Mouse (Mus musculus): ENCODE results near the gene Trim44. TPM values are rescaled to one million over a fixed set of nuclear protein-coding genes. Genes with fewer than 3 reads are reported as not detected.

Gene Trim44
- total RNA-seq, 1 experiment from 2014 or later: 73.7 TPM

DNA sequence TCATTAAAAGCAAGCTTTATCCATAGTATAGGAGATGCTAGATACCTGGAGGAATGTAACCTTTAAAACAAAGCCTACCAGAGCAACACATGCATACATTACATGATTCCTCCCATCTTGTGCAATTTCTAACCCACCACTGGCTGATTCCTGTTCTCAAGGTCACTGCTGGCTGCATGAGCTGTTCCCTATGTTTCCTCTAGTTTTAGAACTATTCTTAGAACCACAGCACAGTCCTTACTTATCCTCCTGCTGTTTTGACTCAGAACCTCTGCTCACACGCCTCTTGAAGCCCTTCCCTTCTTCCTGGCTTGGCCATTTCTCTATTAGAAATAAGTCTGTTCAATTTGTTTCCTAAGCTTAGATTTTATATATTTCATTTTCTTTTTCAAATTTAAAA lies 28.7 kb downstream of the Trim44 start:
- no peak for ATAC-seq (replicated peaks in 1 of 2; ENCODE audit: insufficient read depth in 1 of 2, low FRiP score in 2 of 2, low TSS enrichment in 1 of 2, low read depth in 1 of 2, poor library complexity in 2 of 2, severe bottlenecking in 2 of 2)

DNA sequence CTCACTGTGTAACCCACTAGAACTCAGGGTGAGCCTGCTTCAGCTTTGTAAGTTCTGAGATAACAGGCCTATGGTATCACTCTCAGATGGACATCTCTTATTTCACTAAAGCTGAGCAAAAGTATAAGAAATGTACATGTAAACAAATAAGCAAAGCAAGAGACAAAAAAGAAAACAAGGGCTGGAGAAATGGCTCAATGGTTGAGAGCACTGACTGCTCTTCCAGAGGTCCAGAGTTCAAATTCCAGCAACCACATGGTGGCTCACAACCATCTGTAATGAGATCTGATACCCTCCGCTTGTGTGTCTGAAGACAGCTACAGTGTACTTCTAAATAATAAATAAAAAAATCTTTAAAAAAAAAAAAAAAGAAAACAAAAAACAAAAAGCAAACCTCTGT lies 29.2 kb downstream of the Trim44 start:
- no peak for ATAC-seq (replicated peaks in 1 of 2; ENCODE audit: insufficient read depth in 1 of 2, low FRiP score in 2 of 2, low TSS enrichment in 1 of 2, low read depth in 1 of 2, poor library complexity in 2 of 2, severe bottlenecking in 2 of 2)

DNA sequence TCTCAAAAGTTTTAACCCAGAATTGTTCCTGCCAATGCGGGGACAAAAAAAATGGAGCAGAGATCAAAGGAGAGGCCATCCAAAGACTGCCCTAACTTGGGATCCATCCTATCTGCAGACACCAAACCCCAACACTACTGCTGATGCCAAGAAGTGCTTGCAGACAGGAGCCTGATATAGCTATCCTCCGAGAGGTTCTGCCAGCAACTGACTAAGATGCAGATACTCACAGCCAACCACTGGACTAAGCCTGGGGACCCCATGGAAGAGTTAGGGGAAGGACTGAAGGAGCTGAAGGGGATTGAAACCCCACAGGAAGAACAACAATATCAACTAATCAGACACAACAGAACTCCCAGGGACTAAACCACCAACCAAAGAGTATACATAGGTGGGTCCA lies 30.3 kb downstream of the Trim44 start:
- no peak for ATAC-seq (replicated peaks in 1 of 2; ENCODE audit: insufficient read depth in 1 of 2, low FRiP score in 2 of 2, low TSS enrichment in 1 of 2, low read depth in 1 of 2, poor library complexity in 2 of 2, severe bottlenecking in 2 of 2)

DNA sequence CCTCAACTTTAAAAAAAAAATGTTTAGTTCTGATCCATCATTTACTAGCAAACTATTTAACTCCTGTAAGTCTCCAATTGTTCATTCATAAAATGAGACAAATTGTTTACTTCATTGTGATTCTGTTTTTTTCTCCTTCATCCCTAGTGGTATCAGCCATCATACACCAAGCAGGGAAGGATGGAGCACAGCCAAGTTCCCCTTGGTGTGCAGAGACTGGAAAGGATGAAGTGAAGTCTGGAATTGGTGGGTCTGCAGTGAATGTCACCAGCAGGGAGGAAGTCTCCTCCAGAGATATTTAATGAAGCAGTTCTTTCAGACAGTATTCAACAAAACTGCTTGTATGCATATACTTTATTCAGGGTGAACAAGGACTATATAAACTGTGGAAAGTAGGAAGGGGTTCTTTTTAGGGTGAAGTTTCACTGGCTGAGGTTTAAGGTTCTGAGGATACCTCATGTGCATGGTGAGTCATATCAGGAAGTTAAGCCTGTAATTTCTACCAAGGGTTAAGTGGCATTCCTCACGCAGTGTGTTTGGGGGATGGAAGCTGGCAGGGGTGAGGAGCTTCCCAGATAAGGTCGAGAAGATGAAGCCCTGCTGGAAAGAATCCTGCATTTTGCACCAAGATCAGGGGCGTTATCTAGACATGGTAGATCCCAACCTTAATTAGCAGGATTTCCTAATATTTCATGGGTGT lies 34.1 kb downstream of the Trim44 start:
- no peak for ATAC-seq (replicated peaks in 1 of 2; ENCODE audit: insufficient read depth in 1 of 2, low FRiP score in 2 of 2, low TSS enrichment in 1 of 2, low read depth in 1 of 2, poor library complexity in 2 of 2, severe bottlenecking in 2 of 2)

DNA sequence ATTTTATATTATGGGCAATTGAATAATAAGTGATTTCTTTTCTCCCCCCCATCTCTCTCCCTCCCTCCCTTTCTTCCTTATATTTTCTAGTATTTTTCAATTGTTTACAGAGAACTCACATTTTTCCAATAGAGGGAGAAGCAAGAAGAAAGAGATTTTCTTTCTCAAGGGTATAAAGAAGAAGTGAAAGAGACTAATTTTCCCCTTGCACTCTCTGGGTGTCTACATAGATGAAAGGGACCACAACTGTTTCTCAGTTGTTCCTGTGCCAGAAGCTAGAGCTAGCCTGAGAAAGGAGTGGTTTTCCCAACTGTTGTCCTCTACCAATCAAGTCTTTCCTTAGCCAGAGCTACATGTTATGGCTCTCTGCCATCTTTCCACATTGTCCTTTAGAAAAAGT lies 34.9 kb downstream of the Trim44 start:
- ATAC-seq (replicated peaks in 1 of 2; ENCODE audit: insufficient read depth in 1 of 2, low FRiP score in 2 of 2, low TSS enrichment in 1 of 2, low read depth in 1 of 2, poor library complexity in 2 of 2, severe bottlenecking in 2 of 2): no peak

DNA sequence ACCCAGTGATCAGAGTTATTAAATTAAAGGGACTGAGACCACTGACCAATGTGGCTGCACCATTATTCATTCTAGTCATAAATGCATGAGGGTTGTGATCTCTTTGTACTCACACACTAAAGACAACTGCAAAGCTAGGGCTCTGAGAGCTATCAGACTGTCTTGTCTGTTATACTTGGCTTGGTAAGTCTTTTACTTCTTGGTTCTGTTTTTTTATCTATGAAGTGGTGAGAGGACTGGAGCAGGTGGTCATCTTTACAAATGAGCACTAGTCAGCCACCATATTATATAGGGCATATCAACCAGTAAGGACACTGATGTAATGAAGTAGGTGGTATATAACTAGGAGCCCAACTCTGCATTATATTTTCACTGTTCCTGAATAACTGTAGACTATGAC lies 36.3 kb downstream of the Trim44 start:
- no peak for ATAC-seq (replicated peaks in 1 of 2; ENCODE audit: insufficient read depth in 1 of 2, low FRiP score in 2 of 2, low TSS enrichment in 1 of 2, low read depth in 1 of 2, poor library complexity in 2 of 2, severe bottlenecking in 2 of 2)

DNA sequence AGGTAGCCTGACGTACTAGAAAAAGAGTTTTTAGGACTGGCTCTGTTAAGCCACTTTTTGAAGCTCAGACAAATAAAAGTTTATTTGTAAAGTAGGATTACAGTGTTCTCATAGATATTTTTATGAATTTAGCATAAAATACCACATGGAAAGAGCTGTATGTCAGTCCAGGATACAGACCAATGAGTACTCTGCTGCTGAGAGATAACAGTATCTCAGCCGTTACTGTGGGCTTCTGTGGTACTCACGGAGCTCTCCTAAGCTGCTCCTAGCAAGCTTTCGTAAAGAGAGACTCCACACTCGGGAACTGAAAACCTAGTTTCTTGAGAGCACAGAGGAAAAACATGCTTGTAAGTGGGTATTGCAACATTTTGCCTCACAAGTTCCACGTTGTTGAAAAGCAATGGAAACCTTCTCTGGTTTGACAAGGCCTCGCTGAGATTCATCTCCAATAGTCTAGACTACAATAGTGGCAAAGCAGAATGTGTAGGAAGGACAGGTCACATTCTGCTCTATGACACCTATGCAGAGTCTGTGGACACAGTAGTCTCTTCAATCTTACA lies 41.6 kb downstream of the Trim44 start:
- ATAC-seq (replicated peaks in 1 of 2; ENCODE audit: insufficient read depth in 1 of 2, low FRiP score in 2 of 2, low TSS enrichment in 1 of 2, low read depth in 1 of 2, poor library complexity in 2 of 2, severe bottlenecking in 2 of 2): no peak; a peak in 1 of 4 replicates

DNA sequence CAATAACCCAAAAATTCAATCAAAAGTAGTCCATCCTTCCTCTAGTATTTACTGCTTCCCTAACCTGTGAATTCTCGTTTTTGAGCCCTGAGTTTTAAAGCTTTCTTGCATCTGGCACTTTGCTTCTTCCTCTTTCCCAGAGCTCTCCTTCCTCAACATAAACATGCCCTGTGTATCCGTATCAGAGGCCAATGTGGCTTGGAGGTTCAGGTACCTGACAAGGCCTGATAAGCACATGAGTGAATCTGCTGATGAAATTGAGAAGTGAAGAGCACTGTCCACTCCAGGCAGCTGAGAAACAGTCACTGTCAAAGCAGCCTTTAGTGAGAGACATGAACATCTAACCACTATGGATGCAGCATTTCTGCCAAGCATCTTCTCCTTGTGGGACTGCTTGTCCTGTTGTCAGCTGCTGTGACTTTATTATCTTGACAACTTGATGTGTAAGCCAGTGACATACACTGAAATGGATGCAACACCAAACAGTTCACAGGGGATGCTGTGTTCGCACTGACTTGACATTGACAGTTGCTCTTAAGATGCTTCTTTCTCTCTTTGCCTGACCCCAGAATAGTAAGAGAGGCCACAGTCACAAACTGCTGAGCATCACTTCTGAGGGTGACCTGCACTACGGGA lies 42.9 kb downstream of the Trim44 start:
- no peak for ATAC-seq (replicated peaks in 1 of 2; ENCODE audit: insufficient read depth in 1 of 2, low FRiP score in 2 of 2, low TSS enrichment in 1 of 2, low read depth in 1 of 2, poor library complexity in 2 of 2, severe bottlenecking in 2 of 2)

DNA sequence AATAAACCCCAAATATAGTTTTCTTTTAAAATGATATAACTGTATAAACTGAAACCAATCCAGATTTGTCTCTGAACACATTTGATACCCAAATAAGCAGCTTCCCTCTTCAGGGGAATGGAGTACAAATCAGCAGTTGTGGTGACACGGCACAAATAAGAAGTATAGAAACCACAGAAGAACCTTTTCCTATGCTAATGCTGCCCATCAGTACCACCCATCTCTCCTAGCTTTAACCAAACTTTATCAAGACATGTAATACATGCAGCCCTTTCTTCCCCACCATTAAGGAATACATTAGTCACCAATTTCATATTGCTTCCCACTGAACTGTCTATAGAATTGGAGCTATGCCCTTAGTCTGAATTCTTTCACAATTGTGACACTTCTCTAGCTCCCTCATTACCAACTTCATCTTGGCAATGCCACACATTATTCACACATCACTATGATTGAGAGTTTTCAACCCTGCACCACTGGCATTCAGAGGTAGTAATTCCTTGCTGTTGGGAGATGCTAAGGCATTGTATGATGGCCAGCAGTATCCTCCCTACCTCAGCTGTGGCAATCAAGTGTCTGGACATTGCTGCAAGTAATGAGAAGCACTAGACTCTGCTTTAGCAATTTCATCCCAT lies 44.6 kb downstream of the Trim44 start:
- ATAC-seq (replicated peaks in 1 of 2; ENCODE audit: insufficient read depth in 1 of 2, low FRiP score in 2 of 2, low TSS enrichment in 1 of 2, low read depth in 1 of 2, poor library complexity in 2 of 2, severe bottlenecking in 2 of 2): peak in 1 of 2 experiments; percentile 39; a peak in 1 of 4 replicates

DNA sequence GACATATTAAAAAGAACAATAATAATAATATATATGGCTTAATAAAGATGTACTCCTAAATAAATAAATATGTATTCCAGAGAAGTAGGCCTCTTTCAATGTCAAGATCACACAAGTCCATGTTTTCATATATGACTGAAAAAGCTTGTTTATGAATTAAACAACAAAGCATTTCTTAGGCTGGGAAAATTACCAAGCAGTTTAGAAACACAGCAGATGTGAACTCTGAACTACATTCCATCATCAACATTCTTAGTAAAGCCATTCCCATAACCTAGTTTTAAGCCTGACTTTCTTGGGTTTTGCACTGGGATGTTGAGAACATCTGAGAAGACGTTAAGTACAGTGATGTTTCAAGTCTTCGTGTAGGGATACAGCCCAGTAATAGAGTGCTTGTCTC lies 45.4 kb downstream of the Trim44 start:
- ATAC-seq (replicated peaks in 1 of 2; ENCODE audit: insufficient read depth in 1 of 2, low FRiP score in 2 of 2, low TSS enrichment in 1 of 2, low read depth in 1 of 2, poor library complexity in 2 of 2, severe bottlenecking in 2 of 2): no peak

DNA sequence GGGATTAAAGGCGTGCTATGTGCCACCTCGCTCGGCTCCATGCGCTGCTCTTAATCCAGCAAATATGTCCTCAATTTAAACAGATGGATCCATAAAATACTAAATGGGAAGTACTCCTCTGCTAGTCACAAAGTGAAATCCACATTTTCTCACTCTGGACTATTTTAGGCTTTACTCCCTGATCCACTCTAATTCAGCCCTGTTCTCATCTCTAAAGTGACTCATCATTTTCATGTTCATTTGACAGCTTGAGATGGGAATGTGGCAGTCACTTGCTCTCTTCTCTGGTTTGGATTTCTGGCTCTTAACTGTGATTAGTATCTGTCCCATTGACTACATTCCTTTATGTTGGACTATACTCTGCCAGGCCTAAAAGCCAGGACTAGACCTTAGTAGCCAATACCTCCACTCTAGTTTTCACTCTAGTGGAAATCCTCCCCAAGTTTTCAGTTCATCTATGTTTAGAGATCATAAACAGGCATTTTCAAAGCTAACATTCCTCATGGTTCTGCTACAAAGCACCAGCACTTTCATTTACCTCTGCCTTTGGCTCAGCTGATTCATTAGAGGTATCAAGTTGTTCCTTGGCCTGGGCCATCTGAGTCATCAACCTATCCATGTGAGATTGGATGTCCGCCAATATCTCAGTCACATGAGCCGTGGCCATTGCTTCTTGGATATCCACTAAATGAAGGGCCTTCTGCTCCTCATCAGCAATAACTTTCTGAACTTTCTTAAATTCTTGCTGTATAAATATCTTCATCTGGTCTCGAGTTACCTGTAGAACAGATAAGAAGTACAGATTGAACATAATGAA lies 50.5 kb downstream of the Trim44 start:
- no peak for ATAC-seq (replicated peaks in 1 of 2; ENCODE audit: insufficient read depth in 1 of 2, low FRiP score in 2 of 2, low TSS enrichment in 1 of 2, low read depth in 1 of 2, poor library complexity in 2 of 2, severe bottlenecking in 2 of 2)

DNA sequence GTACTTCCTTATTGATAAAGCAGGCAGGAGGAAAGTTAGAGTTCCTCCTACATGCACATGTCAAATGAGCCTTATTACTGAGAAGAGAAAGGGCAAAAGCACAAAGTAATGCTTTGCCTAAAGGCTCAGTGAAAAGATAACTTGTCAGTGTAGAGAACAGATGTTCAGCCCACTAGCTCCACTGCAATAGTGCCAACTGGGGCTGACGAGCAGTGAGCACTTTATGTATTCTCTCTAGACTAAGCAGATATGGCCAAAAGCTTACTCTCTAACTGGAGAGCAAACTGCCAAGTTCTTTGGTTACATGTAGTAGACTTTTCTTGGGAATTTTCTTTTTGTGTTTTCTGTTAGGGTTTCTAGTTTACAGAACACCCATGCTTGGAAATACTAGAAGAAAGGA lies 53.6 kb downstream of the Trim44 start:
- no peak for ATAC-seq (replicated peaks in 1 of 2; ENCODE audit: insufficient read depth in 1 of 2, low FRiP score in 2 of 2, low TSS enrichment in 1 of 2, low read depth in 1 of 2, poor library complexity in 2 of 2, severe bottlenecking in 2 of 2)

DNA sequence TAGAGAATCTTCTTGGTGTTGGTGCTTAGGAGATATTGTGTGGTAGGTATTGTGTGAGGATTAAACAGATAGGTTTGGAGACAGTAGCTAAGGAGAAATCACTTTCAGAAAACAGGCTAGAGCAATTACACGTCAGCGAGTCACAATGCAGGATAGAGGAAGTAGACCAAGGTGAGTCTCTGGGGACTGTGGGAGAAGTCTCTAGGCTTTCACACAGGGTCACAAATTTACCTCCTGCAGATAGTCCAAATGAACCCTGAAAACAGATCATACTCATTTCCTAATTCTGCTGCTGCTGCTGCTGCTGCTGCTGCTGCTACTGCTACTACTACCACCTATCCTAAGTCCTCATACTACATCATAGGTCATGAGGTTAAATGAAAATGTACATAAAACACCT lies 66.2 kb downstream of the Trim44 start:
- no peak for ATAC-seq (replicated peaks in 1 of 2; ENCODE audit: insufficient read depth in 1 of 2, low FRiP score in 2 of 2, low TSS enrichment in 1 of 2, low read depth in 1 of 2, poor library complexity in 2 of 2, severe bottlenecking in 2 of 2)

DNA sequence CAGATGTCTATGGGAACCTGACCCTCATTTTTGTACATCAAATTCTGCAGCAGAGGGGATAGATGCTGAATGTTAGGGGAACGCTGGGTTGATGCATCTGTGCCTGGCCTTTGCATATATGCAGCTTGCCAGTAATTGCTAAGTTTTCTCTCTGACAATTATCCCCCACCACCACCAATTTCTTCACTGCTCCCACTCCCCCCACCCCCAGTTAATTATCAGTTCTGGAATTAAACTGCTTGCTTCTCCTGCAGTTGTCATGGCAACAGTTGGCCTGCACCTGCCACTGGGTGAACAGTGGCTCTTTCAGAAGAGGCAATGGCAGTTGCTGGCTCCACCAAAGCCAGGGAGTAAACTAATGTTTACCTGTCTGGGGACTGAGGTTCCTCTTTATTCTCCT lies 70.8 kb downstream of the Trim44 start:
- ATAC-seq (replicated peaks in 1 of 2; ENCODE audit: insufficient read depth in 1 of 2, low FRiP score in 2 of 2, low TSS enrichment in 1 of 2, low read depth in 1 of 2, poor library complexity in 2 of 2, severe bottlenecking in 2 of 2): no peak

DNA sequence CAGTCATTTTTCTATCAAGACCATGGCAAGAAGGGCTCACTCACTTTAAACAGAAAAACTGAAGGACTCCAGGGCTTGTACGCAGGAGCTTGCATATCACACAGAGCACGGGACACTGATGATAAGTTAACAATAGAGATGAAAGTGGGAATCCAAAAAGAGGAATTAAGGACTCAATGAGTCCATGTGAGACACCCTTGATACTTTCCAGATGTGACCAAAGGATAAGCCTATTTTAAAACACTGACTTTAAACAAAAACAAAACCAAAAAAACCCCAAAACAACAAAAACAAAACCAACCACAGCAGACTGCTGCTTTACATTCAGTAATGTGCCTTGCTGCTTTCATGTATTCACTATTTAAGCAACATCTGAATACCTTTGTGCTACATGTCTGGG lies 75.7 kb downstream of the Trim44 start:
- no peak for ATAC-seq (replicated peaks in 1 of 2; ENCODE audit: insufficient read depth in 1 of 2, low FRiP score in 2 of 2, low TSS enrichment in 1 of 2, low read depth in 1 of 2, poor library complexity in 2 of 2, severe bottlenecking in 2 of 2)

DNA sequence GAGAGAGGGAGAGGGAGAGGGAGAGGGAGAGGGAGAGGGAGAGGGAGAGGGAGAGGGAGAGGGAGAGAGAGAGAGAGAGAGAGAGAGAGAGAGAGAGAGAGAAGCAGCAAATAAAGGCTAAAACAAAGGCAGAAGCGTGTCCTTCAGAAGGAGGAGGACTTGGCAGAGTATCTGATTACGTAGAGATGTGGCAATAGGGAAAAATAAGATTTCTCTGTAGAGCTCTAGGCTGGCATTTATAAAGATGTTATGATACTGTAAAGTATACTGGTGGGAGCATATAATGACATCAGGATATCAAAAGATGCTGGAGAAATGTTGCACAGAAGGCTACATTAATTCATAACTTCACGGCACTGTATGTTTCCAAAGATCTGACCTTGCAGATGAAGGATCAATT lies 76.5 kb downstream of the Trim44 start:
- ATAC-seq (replicated peaks in 1 of 2; ENCODE audit: insufficient read depth in 1 of 2, low FRiP score in 2 of 2, low TSS enrichment in 1 of 2, low read depth in 1 of 2, poor library complexity in 2 of 2, severe bottlenecking in 2 of 2): no peak

DNA sequence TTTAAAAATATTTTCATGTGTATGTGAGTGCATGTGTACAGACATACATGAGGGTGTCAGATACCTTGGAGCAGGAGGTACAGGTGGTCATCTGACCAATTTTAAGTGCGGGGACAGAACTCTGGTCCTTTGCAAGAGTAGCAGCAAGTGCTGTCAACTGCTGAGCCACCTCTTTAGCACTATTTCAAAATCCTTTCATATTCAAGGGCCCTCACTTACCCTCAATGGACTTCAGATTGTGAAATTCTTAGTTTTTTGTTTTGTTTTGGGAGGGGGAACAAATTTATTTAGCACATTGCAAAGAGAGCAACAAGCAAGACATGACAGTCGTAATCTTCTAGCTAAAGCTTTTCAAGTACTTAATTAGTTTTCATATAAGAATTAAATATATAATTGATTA lies 81.7 kb downstream of the Trim44 start:
- ATAC-seq (replicated peaks in 1 of 2; ENCODE audit: insufficient read depth in 1 of 2, low FRiP score in 2 of 2, low TSS enrichment in 1 of 2, low read depth in 1 of 2, poor library complexity in 2 of 2, severe bottlenecking in 2 of 2): no peak

DNA sequence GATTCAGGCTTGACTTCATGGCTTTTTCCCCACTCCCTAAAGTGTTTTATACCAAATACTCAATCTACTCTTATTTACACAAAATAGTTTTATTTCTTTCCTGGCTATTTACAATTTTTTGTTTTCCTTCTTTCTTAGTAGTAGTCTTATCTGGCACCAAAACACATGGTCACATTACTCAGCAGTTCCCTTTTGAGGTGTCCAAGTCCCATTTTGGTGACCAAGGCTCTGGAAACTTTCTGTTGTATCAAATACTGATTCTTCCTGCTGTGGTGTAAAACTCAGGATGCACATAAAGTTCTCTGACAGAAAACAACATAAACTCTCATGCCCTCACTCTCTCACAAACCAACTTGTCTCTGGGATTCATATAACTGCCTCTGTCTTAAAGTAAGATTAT lies 83.3 kb downstream of the Trim44 start:
- no peak for ATAC-seq (replicated peaks in 1 of 2; ENCODE audit: insufficient read depth in 1 of 2, low FRiP score in 2 of 2, low TSS enrichment in 1 of 2, low read depth in 1 of 2, poor library complexity in 2 of 2, severe bottlenecking in 2 of 2)
